Mouse (Mus musculus): ENCODE results near the gene Wdr35.

Gene Wdr35

DNA sequence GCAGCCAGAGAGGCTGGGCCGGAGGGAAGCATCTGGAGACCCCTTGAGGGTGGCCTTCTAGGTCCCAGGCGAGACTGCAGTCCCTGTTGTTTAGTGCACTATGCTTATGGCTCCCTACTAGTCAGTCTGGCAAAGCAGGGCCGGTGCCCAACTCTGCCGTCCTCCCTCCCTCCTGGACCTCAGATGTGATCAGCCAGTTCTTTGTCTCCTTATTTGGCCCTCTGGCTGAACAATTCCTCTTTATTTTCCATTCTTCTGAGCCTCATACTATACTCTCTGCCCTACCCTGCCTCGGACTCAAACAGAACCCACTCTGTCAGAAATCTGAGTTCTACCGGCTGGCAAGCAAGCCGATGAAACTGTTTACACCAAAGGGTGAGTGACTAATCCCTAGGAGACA, 79.7 kb downstream of the Wdr35 start:
- DNase-seq = no peak

DNA sequence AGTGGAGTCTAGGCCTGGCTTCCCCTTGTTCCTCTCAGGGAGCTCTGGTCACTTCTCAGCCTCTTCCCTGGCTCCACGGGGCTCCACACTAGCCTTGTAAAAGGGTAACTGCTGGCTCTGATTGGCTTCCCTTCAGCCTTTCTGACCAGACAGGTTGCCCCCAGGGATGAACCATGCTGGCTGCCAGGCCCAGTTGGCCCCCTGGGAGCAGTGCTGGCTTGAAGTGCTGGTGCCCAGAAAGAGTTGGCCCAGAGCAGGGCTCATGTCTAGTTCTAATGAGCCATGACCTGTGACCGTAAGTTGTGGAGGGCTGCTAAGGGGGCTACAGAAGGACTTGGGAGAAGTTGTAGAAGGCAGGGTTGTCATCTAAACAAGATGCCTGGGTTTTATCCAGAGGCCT, 80.3 kb downstream of the Wdr35 start:
- no peak for DNase-seq

DNA sequence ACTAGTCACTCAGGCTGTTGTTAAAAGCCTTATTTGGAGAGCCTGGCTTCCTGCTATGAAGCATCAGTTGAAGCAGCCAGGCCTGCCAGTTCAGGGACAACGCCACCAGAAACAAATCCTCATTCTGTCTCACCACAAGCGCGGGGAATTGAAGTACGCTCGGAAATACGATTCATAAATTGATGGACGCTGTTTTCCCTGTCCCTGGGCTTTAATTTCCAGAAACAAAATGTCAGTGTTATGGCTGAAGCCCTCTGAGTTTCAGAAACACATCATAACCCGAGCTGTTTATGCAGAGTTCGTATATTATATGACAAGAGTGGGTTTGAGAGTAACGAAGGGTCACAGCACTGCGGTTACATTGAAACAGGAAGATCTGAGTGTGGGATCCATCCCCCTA, 81.6 kb downstream of the Wdr35 start:
- no peak for DNase-seq

DNA sequence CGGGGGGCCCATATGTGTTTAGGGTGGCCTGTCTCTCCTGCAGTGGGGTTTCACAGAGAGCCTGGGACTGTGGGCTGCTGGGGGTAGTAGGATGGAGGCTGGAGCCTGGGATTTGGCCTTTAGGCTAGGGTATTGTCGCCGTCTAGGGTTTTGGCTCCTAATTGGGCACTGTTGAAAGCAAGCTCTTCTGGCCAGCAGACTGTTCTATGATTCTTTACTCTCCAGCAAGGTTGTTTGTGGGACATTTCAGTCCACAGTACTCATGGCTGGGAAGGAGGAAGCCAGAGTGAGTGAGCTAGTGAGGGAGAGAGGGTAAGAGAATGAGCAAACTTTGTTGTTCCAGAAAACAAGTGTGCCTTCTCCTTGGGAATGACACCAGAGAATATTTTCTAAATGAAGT, 85.8 kb downstream of the Wdr35 start:
- no peak for DNase-seq

DNA sequence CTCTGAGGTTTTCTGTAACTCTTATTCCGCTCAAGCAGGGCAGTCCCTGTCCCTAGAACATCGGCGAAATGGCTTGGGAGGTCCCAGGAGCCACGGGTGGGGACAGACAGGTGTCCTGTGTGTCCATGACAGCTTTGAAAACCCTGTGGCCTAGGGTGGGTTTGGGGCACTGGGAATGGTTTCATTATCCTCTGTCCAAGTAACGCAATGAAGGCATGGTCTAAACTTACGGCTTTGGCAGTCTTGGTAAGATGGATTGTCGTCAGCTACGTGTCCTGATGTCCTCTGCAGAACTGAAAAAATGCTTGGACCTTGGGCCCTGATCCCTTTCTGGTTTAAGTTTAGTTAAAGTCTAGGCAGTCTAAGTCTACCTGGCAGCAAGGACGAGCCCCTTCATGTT, 86.3 kb downstream of the Wdr35 start:
- DNase-seq = no peak

DNA sequence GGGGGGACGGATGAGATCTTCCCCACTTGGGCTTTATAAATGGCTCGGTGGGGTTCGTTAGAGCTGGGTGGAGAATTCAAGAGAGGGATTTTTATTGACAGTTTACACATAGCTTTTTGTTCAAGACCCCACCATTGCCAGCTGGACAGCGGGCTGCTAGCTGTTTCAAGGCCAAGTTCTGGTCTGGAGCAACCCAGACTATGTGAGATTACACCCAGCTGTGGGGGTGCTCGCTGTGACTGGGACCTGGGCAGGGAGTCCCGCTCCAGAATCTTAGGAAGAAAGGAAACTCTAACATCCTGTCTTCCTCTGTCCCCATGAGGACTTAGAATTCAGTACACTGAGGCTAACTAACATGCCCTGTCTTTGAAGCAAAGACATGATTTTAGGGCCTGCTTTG, 89.9 kb downstream of the Wdr35 start:
- no peak for DNase-seq

DNA sequence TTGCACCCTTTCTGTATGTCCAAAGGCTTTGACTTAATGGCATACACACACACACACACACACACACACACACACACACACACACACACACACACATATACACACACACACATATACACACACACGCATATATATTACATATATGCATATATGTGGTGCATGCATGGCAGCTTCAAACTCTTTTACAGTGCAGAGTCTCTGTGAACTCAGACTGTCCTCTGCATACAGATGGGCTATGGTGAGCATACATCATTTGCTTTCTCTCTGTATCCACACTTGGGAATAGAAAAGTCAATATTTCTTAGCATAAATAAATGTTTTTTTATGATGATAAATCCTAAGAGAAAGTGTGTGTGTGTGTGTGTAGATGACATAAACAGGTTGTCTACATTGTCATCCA, 97.4 kb downstream of the Wdr35 start:
- DNase-seq = no peak

DNA sequence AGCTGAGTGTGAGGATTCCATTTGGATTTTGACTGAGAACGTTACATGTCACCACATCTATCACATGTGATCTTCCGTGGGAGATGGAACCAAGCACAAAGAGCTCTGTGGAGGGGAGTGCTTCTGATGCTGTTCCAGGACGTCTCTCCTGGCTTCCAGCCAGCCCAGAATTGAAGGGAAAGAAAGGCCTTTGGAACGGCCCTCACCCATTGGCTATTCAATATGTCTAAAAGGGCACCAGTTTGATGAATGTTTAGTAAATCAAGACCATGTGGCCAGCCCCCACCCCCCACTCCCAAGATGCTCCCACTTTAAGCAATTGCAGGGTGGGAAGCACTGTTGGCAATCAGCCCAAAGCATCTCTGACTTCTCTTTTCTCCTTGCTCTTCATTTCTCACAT, 97.8 kb downstream of the Wdr35 start:
- no peak for DNase-seq

DNA sequence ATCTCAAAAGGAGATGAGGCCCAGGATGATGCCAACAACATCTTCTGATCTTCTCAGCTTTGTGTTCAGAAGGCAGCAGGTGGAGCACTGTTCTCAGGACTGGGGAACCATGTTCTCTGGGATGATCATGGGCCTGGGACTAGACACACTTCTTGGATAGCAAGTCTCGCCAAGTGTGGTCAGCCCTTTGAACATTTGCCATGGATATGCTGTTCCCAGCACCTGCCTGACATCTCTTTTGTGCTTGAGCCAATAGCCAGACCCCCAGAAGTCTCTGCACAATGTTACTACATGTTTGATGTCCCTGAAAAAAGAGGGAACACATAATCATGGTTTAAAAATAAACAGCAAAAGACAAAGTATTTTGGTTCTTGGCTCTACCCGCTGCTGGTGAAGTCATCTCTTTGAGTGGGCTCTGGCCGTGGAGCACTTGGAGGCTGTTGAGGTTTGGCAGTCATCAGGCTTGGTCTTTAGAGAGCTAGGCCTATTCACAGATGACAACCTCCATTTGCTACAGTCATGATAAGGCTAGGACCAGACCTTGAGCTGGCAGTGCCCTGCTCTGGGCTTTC, 103.9 kb downstream of the Wdr35 start:
- DNase-seq = no peak

All from retina, postnatal 1 day (tissue).